Mouse (Mus musculus): ENCODE data around the gene Retreg2.

Gene Retreg2

DNA sequence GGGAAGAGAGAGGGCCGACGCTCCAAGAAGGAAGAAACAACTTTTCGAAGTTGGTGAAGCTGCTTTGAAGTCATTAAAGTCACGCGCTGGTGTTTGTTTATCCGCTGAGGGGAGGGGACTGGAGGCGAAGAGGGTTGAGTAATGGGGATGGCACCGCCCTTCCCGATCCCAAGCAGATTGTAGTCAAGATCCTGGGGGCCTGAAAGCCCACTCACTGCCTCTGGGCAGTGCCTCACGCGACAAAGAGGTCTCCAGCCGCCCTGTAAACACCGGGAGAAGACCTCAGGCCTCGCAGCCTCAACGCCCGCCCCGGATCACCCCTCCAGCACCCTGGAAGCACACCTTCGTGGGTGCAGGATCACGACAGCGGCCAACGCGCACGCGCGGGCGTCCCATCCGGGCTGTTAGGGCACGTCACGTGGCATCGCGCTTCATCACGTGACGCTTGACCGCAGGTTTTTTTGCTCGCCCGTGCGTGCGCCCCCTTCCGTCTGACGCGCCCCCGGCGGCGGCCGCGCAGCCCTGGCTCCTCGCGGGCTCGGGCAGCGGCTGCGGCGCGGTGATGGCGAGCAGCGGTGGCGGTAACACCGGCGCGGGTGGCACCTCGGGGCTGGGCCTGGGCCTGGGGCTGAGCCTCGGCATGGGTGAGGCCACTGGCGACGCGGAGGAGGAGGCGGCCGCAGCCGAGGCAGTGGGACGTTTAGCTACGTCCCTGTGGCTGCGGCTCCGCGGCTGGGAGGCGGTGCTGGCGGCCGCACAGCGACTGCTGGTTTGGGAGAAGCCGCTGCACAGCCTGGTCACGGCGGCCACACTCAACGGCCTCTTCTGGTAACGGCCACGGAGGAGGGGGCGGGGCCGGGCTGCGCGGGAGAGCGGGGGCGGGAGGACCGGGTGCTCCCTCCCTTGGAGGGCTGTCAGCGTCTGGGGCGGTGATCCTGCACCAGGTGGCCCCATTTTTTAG is at the start of gene Retreg2, which contains the start of gene Cnppd1:
Gene Retreg2 (plus strand): TSS at position 478 of the 961 bp plus-strand sequence.
Gene Cnppd1 (minus strand): TSS at position 411 of the 961 bp plus-strand sequence.
- in situ Hi-C loops (cut with MboI; ENCODE audit: low sequenced_read_pairs): no loop called here

DNA sequence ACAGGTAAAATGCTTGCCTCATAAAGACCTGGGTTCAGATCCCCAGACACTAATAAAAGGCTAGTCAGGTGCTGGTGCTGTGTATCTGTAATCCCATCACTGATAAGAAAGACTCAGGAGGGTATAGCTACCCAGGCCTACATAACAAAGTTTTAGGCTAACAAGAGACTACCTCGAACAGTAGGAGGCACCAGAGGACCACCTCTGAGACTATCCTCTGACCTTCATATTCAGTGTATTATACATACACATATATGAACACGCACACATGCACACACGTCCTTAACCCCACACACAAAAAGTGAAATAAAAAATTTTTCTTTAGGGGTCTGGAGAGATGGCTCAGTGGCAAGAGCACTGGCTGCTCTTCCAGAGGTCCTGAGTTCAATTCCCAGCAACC is 20.4 kb upstream of the Retreg2 start:
- in situ Hi-C loops (cut with MboI; ENCODE audit: low sequenced_read_pairs): no loop called here

DNA sequence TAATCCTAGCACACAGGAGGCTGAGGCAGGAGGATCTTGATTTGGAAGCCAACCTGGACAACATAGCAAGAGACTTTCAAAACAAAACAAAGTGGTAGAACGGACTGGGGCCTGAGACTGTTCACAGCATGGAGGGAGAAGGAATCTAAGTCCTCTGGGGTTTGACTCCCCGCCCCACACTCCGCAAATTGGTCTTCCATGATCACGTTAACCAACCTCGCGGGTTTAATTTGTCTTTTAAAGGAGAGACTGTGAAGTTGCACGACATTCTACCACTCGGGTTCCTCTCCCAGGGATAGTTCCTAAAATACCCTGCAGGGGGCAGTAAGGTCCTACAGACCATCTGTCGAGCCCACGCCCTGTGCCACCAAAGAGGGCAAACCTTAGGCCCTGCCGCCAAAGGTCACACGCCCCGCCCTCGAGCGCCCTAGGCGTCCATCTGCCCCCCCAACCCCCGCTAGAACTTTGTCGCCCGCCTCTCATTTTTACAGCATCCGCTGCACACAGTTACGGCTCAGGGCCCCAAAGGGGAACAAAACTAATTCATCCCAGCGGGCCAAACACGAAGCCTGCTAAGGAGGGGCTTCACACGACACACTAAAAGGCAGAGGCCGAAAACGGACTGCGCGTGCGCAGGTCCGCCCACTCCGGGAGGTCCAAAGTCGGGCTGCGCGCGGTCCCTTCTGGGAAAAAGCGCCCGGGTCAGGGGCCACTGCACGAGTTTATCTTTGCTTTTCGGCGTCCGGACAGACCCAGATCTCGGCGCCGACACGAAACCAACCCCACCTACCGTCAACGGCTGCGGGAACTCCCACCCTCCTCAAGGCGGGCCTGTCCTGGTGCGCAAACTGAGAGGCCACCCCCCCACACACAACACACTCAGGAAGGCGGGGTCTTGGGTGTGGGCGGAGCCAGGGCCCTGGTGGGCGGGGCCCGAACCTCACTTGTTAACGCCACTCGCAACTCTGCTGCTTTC is 17.9 kb upstream of the Retreg2 start, which contains the start of gene Nhej1:
Gene Nhej1 (minus strand): TSS at position 855 of the 976 bp plus-strand sequence.
- in situ Hi-C loops (cut with MboI; ENCODE audit: low sequenced_read_pairs): no loop called here

DNA sequence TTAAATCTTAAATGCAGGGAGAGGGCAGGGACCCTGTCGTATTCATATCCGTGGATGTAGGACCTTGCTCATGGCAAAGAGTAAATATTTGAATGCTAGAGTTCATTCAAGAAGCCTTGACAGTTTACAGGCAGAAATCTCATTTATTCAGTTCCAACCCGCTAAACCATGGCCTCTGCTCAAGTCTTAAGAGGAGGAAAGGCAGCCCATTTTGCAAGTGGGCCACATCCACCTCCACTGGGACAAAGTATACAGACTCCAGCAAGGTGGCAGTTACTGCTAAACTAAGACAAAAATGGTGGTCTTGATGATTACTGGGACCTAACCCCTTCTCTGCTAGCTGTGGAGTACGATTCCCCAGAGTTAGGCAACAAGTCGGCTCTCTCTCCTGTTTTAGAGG is 17.2 kb upstream of the Retreg2 start:
- in situ Hi-C loops (cut with MboI; ENCODE audit: low sequenced_read_pairs): no loop called here

DNA sequence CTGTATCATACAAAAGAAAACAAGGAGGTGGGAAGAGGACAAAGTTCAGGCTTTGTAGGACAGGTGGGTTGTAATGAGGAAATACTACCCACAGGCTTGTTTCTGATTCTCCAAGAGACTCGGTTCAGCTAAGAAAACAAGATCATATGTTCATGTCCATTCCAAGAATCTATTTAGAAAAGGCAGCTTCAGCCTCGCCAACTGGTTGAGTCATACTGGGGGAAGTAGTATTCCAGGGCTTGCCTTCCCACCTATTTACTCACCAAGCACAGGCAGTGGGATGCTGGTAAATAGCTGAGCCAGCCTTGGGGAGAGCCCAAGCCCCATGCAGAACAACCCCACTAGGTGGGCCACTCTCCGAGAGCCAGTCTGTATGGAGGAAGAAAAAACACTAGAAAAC is 13.9 kb upstream of the Retreg2 start:
- in situ Hi-C loops (cut with MboI; ENCODE audit: low sequenced_read_pairs): no loop called here

DNA sequence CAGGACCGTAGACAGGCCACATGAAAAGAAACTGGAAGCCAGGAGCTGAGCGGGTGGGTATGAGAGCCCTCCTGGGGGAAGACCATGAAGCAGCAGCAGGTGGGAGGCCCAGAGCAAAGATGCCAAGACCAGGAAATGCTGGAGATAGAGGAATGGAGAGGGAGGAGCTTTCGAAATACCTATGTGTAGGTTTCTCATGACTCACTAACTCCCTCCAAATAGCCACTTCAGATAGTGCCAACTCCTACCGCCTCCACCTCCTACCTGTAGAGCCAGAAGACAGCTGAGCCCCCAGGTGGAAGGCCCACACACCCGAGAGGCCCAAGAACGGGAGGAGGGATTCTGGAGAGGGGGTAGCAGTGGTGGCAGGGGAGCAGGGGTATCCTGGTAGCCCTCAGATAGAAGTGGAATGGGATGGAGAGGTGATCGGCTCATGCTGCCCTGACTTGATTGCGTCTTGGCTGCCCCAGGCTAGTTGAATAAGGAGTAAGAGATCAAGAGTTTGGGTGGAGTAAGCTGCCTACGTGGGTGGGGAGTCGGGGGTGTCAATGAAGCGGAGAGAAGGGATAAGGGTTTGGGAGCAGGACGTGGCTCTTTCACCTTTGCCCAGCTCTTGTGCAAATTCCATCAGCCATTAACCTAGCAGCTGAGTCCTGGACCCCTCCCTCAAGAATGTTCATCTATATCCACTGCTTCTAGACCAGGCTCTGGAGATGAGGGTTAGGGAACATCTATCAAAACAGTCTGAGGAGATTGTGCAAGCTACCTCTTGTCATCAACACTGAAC is 9.0 kb upstream of the Retreg2 start, which contains the start of gene Slc23a3:
Gene Slc23a3 (minus strand): TSS at position 470 of the 787 bp plus-strand sequence.
- in situ Hi-C loops (cut with MboI; ENCODE audit: low sequenced_read_pairs): no loop called here

DNA sequence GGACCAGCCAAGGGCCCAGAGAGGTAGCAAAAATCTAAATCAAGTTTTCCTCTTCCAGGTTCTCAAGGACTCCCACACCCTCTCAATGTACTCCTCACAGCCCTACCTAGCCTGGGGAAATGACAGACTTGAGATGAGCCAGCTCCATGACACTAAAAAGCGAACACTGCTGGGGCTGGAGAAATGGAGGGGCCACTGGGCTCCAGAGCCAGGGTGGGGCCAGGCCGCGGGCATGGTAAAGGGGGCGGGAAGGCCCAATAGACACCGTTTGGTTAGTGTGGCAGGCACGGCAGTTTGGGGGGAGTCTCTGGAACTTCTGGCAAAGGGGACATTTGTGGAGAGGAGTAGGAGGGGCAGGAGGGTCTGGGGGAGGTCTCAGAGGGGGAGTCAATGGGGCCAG is 6.3 kb upstream of the Retreg2 start:
- in situ Hi-C loops (cut with MboI; ENCODE audit: low sequenced_read_pairs): no loop called here

DNA sequence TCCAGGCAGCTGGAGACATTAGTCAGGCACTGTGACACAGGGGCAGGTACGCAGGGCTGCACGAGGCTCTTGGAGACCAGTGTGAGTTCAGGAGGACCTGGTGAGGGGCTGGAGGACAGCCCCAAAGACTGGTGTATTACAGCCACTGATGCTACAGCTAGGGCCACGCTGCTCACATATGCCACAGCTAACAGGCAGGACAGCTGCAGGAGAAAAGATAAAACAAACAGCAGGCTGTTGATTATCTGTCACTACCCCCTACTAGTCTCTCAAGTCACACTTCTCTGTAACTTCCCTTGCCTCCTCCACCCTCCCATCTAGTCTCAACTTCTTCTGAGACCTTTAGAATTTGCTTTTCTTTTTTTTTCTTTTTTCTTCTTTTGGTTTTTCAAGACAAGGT is 5.8 kb upstream of the Retreg2 start:
- in situ Hi-C loops (cut with MboI; ENCODE audit: low sequenced_read_pairs): no loop called here

DNA sequence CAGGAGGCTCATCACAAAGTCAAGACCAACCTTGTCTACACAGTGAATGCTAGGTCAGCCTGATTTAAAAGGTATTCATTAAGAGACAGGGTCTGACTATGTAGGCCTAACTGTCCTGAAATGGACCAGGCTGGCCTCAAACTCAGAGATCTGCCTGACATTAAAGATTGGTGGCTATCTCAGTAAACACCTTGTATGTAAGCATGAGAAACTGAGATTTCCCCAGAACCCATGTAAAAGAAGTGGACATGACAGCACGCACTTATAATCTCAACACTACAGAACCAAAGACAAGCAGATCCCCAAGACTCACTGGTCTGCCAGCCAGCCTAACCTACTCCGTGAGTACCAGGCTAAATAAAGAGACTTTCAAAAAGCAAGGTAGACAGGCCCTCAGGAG is 4.1 kb upstream of the Retreg2 start:
- in situ Hi-C loops (cut with MboI; ENCODE audit: low sequenced_read_pairs): no loop called here

DNA sequence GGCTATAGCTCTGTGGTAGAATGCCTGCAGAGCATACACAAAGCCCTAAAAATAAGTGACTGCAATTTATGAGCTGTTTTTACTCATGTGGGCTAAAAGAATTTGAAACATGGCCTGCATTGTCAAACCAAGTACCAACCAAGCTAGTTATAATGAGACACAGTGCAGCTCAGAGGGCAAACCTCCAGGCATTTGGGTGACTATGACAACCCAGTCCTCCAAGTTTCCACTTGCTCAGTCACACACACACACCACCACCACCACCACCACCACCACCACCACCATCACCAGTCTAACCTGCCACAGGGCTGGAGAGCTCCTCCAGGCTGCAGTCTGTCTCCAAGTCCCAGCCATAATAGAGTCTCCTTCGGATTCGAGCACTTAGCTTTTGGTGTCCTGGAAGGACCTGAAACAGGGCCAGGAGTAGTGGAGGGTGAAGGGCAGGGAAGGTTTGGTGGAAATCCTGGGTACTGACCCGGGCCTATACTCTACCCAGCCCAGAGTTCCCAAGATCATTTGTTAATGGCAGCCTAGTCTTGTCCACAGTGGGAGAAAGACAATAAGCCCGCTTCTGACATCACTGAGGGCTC is 1.9 kb upstream of the Retreg2 start:
- in situ Hi-C loops (cut with MboI; ENCODE audit: low sequenced_read_pairs): no loop called here

DNA sequence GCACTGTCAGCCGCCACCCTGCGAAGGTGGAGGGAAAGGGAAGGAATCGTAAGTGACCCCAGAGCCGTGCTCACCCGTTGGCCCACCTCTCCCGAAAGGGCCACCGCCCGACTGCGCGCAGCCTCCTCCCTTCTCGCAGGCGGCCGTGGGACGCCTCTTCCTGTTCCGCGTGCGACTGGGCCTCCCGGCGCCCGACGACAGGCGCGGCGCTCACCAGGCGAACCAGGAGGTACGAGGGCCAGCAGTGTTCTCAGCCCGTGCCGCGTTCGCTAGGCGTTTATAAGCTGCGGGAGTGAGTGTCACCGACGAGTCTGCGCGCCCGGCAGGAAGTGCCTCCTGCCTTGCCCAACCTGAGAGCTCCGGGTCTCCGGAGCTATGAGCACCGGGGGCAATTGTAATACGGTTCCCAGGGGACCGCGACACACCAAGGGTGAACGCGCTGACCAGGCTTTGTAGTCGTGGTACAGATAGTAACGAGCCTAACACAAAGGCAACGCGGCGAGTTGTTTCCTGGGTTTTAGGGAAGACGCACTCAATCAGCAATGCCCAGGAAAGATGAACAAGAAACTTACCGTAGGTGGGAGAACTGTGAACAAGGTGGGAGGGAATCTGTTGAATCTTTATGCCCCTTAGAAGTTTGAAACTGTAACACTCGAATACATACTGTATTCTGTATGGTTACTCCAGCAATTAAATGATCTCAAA is 940 bp upstream of the Retreg2 start:
- in situ Hi-C loops (cut with MboI; ENCODE audit: low sequenced_read_pairs): no loop called here

DNA sequence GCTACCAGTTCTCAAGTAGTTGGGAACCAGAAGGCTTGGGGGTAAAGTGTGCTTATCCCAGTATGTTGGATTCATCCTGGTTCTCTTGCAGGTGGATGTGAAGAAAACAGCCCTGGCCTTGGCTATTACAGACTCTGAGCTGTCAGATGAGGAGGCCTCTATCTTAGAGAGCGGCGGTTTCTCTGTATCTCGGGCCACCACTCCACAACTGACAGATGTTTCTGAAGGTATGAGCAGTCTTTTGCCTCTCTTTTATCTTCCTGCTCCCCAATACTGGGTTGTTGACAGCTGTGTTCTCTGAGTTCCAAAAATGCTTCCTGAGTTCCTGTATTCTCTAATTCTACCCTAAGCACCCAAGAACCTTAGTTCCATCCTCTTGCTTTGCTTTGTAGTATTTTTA is 3.0 kb downstream of the Retreg2 start:
- in situ Hi-C loops (cut with MboI; ENCODE audit: low sequenced_read_pairs): no loop called here

DNA sequence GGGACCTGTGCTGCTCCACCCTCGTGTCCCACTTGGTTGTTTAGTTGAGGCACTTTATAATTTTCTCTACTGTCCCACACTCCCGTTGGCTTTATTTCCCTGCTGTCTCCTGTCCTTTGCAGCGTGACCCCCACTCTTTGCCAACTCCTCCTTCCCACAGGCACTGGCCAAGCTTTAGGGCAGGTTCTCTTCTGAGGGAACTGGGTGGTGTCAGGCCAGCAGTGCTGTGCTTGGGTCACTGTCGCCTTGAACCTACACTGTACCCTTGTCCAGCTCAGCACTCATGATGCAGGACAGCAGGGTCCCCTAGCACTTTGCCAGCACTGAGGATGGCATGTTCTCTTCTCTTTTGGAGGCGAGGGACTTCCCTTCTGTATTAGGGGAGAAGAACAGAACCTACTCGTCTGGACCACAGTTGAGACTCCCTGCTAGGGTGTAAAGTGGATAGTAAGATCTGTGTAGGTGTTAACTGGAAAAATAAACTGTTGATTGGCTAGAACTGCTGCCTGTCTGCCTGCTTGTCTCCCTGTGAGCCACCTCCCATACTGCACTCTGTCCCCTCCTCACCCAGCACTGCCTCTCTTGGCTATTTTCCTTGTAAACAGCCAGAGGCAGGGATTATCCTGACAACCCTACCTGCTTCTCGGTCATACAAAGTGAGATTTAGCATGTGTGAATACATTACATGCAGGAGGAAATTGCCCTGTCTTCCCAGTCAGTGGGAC is 5.0 kb downstream of the Retreg2 start:
- in situ Hi-C loops (cut with MboI; ENCODE audit: low sequenced_read_pairs): no loop called here

DNA sequence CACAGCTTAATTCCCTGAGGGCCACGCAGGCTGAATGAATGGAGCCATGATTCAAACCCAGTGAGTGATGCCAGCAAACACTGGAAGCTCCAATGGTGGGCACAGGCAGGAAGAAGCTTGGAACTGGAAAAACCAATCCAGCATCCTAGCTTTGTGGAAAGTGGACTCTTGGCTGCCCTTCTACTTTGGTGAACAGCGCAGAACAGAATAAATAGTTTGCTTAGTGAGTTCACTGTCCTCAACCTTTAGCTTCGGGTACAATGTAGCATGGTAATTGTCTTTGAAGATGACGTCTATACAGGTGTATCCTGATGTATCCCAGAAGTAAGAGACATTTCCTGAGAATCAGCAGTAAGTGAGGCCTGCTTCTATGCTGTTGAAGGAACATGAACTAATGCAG is 6.1 kb downstream of the Retreg2 start:
- in situ Hi-C loops (cut with MboI; ENCODE audit: low sequenced_read_pairs): no loop called here

DNA sequence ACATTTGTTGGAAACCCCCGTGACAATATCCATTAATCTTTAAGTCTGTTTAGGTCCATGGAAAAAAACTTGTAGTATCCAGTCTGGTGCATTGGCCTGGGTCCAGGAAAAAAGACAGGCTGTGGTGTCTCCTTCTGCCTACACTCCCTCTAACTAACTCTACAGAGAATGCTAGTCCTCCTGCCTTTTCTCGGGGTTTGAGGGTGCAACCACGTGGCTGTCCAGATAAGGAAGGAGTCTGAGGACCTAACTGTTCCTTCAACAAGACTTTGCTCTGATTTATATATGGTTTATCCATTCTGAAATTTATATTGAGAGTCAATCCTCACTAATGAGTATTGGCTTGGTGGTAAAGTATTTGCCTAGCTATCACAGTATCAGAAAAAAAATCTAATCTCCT is 13.3 kb downstream of the Retreg2 start:
- in situ Hi-C loops (cut with MboI; ENCODE audit: low sequenced_read_pairs): no loop called here

DNA sequence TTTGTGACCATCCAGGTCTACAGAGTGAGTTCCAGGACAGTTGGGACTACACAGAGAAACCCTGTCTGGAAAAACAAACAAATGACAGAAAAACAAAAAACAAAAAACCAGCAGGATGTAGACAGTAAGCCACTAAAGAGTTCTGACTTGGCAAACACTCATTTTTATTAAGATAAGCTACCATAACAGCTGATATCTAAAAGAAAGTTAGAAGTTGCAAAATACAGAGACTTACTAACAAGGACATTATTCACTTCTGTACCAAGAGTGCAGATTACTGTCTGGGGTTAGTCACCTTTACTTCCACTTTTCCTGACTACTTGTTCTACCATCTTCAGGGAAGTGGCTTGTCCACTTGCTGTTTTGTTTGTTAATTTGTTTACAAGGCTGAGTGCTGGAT is 16.4 kb downstream of the Retreg2 start:
- in situ Hi-C loops (cut with MboI; ENCODE audit: low sequenced_read_pairs): no loop called here

DNA sequence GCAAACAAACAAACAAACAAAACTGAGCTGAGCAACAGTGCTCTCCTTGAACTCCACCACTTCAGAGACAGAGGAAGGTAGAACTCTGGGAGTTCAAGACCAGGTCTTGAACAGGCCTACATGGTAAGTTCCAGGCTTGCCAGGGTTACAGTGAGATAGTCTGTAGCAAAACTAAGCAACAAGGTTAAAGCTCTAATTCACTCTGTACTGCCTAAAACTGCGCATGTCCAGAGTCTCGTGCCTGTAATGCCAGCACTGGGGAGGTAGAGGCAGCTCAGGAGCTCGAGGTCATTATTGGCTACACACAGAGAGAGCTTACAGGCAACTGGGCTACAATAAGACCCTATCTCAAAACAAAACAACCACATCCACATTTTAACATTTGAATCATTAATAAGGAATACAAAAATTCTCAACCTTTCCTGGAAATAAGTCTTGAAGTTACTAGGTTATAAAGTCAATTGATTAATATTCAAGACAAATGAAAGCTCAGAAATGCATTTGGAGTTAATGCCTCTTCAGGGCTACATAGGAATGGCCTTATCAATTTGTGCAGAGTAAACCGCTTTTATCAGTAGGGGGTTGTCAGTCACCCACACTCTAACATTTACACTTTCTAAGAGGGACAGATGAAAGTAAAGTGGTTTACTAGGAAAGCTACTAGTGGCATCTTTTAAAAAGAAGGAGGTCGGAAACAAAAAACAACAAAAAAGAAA is 17.1 kb downstream of the Retreg2 start:
- in situ Hi-C loops (cut with MboI; ENCODE audit: low sequenced_read_pairs): no loop called here

DNA sequence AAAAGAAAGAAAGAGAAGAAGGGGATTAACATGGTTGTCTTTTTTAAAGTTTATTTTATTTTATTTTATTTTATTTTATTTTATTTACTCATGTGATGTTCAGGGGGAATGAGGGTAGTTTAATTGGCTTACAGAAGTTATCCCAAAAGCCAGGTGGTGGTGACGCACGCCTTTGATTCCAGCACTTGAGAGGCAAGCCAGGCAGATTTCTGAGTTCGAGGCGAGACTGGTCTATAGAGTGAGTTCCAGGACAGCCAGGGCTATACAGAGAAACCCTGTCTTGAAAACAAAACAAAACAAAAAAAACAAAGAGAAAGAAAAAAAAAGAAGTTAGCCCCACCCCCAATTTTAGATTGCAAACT is 17.7 kb downstream of the Retreg2 start:
- in situ Hi-C loops (cut with MboI; ENCODE audit: low sequenced_read_pairs): no loop called here
